Mouse (Mus musculus): Measurements from ENCODE around the gene Vps9d1. TPM values are rescaled to one million over a fixed set of nuclear protein-coding genes. Genes with fewer than 3 reads are reported as not detected.

Vps9d1 gene
- total and polyA plus RNA-seq, 2 experiments, result 5.6 to 48.8 TPM

GRCm38 (mm10) chr8:123220917-123221316, 33.2 kb downstream of the Vps9d1 start:
- WGBS, result 45% methylated on average over 1 of the region's 1 CpGs
- H3K36me3 ChIP-seq (ENCODE audit: control insufficient read depth, insufficient read depth, low read length), result no peaks in the 10 kb centered on the region

GRCm38 (mm10) chr8:123215430-123215829, 38.7 kb downstream of the Vps9d1 start:
- peaks cover 5% of the 10 kb centered on the region; the same call in 1 of the 2 replicates for H3K4me1 ChIP-seq (ENCODE audit: control insufficient read depth, insufficient read depth, low read length)
- H3K9ac ChIP-seq (ENCODE audit: low read depth, low read length), result no peak overlapping the region
- no peaks in the 10 kb centered on the region for H3K36me3 ChIP-seq (ENCODE audit: control insufficient read depth, insufficient read depth, low read length)
- no peaks in the 10 kb centered on the region for H3K27me3 ChIP-seq (ENCODE audit: control insufficient read depth, insufficient read depth, low read length)
- TF ChIP-seq POLR2A (IDR thresholded peaks at IDR 0.05; ENCODE audit: extremely low read depth, insufficient read depth, low read length), result no peak
- no peak for TF ChIP-seq CTCF (IDR thresholded peaks at IDR 0.05; ENCODE audit: low read depth, low read length)
- DNase-seq (ENCODE audit: extremely low read depth, low read depth, low spot score), result no peak
- H3K27ac ChIP-seq (replicated peaks; ENCODE audit: insufficient read depth, low read depth, low read length), result no peak overlapping the region
- H3K4me3 ChIP-seq (ENCODE audit: insufficient read depth, low read depth, low read length), result no peak overlapping the region
- 81% methylated on average over 3 of the region's 3 CpGs for WGBS
- H3K79me2 ChIP-seq (ENCODE audit: control insufficient read depth, insufficient read depth, low read length), result peaks cover 6% of the 10 kb centered on the region; the same call in 1 of the 2 replicates

More at GRCm38 (mm10) chr8:123220917-123221316, 33.2 kb downstream of the Vps9d1 start:
- H3K9ac ChIP-seq (ENCODE audit: low read depth, low read length), result no peak overlapping the region
- TF ChIP-seq POLR2A (IDR thresholded peaks at IDR 0.05; ENCODE audit: extremely low read depth, insufficient read depth, low read length), result no peak
- TF ChIP-seq CTCF (IDR thresholded peaks at IDR 0.05; ENCODE audit: low read depth, low read length), result no peak
- H3K27me3 ChIP-seq (ENCODE audit: control insufficient read depth, insufficient read depth, low read length), result no peaks in the 10 kb centered on the region
- H3K4me3 ChIP-seq (ENCODE audit: insufficient read depth, low read depth, low read length), result no peak overlapping the region
- no peak for DNase-seq (ENCODE audit: extremely low read depth, low read depth, low spot score)
- no peaks in the 10 kb centered on the region; the same call in 1 of the 2 replicates for H3K79me2 ChIP-seq (ENCODE audit: control insufficient read depth, insufficient read depth, low read length)
- H3K27ac ChIP-seq (replicated peaks; ENCODE audit: insufficient read depth, low read depth, low read length), result no peak overlapping the region
- peaks cover 3% of the 10 kb centered on the region for H3K4me1 ChIP-seq (ENCODE audit: control insufficient read depth, insufficient read depth, low read length)

GRCm38 (mm10) chr8:123213118-123213772, 40.9 kb downstream of the Vps9d1 start:
- H3K27me3 ChIP-seq (ENCODE audit: control insufficient read depth, insufficient read depth, low read length), result no peaks in the 10 kb centered on the region
- WGBS, result 28% methylated on average over 22 of the region's 22 CpGs
- TF ChIP-seq POLR2A (IDR thresholded peaks at IDR 0.05; ENCODE audit: extremely low read depth, insufficient read depth, low read length) (no peak), CTCF (IDR thresholded peaks at IDR 0.05; ENCODE audit: low read depth, low read length) (no peak)
- DNase-seq (ENCODE audit: extremely low read depth, low read depth, low spot score), result no peak
- H3K4me3 ChIP-seq (ENCODE audit: insufficient read depth, low read depth, low read length), result peak overlapping the region; percentile 98
- peaks cover 5% of the 10 kb centered on the region; the same call in 1 of the 2 replicates for H3K4me1 ChIP-seq (ENCODE audit: control insufficient read depth, insufficient read depth, low read length)
- H3K9ac ChIP-seq (ENCODE audit: low read depth, low read length), result peak overlapping the region; percentile 53
- peaks cover 6% of the 10 kb centered on the region; the same call in 1 of the 2 replicates for H3K79me2 ChIP-seq (ENCODE audit: control insufficient read depth, insufficient read depth, low read length)
- peak overlapping the region; percentile 9; the same call in 1 of the 2 replicates for H3K27ac ChIP-seq (replicated peaks; ENCODE audit: insufficient read depth, low read depth, low read length)
- H3K36me3 ChIP-seq (ENCODE audit: control insufficient read depth, insufficient read depth, low read length), result peaks cover 3% of the 10 kb centered on the region; the same call in 1 of the 2 replicates

- H3K36me3 ChIP-seq (ENCODE audit: control insufficient read depth, insufficient read depth, low read length), result peaks cover 5% of the 10 kb centered on the region; the same call in 1 of the 2 replicates
- DNase-seq (ENCODE audit: extremely low read depth, low read depth, low spot score), result peak; percentile 88
- under 1% methylated on average over 76 of the region's 76 CpGs for WGBS
- peaks cover 5% of the 10 kb centered on the region; the same call in 1 of the 2 replicates for H3K4me1 ChIP-seq (ENCODE audit: control insufficient read depth, insufficient read depth, low read length)
- H3K4me3 ChIP-seq (ENCODE audit: insufficient read depth, low read depth, low read length), result peak within 1 kb of the TSS; percentile 98
- H3K27ac ChIP-seq (replicated peaks; ENCODE audit: insufficient read depth, low read depth, low read length), result peak within 1 kb of the TSS; percentile 71
- peaks cover 6% of the 10 kb centered on the region; the same call in 1 of the 2 replicates for H3K79me2 ChIP-seq (ENCODE audit: control insufficient read depth, insufficient read depth, low read length)
- H3K9ac ChIP-seq (ENCODE audit: low read depth, low read length), result peak within 1 kb of the TSS; percentile 91
- no peaks in the 10 kb centered on the region for H3K27me3 ChIP-seq (ENCODE audit: control insufficient read depth, insufficient read depth, low read length)
- peak; percentile 77 for TF ChIP-seq CTCF (IDR thresholded peaks at IDR 0.05; ENCODE audit: low read depth, low read length)
- TF ChIP-seq POLR2A (IDR thresholded peaks at IDR 0.05; ENCODE audit: extremely low read depth, insufficient read depth, low read length), result peak; percentile 64; the same call in 1 of the 2 replicates
These were observed 41.6 kb downstream of the Vps9d1 start, which contains the start of the genes Chmp1a and Spata33 for GRCm38 (mm10) chr8:123212321-123213117. TSS of gene Chmp1a (minus strand) at chr8:123212763. TSS of gene Spata33 (plus strand) at chr8:123212832.

GRCm38 (mm10) chr8:123211876-123212275, 42.3 kb downstream of the Vps9d1 start:
- 8% methylated on average over 10 of the region's 10 CpGs for WGBS
- Histone ChIP-seq H3K79me2 (ENCODE audit: control insufficient read depth, insufficient read depth, low read length) (peaks cover 6% of the 10 kb centered on the region; the same call in 1 of the 2 replicates), H3K36me3 (ENCODE audit: control insufficient read depth, insufficient read depth, low read length) (peaks cover 5% of the 10 kb centered on the region; the same call in 1 of the 2 replicates), H3K27ac (replicated peaks; ENCODE audit: insufficient read depth, low read depth, low read length) (peak overlapping the region; percentile 71; the same call in 1 of the 2 replicates), H3K4me3 (ENCODE audit: insufficient read depth, low read depth, low read length) (peak overlapping the region; percentile 98), H3K9ac (ENCODE audit: low read depth, low read length) (peak overlapping the region; percentile 91), H3K4me1 (ENCODE audit: control insufficient read depth, insufficient read depth, low read length) (peaks cover 5% of the 10 kb centered on the region; the same call in 1 of the 2 replicates), H3K27me3 (ENCODE audit: control insufficient read depth, insufficient read depth, low read length) (no peaks in the 10 kb centered on the region)
- DNase-seq (ENCODE audit: extremely low read depth, low read depth, low spot score), result peak; percentile 36
- TF ChIP-seq POLR2A (IDR thresholded peaks at IDR 0.05; ENCODE audit: extremely low read depth, insufficient read depth, low read length) (no peak), CTCF (IDR thresholded peaks at IDR 0.05; ENCODE audit: low read depth, low read length) (no peak)
